Mouse (Mus musculus) right cerebral cortex, postnatal 36 days (tissue): ENCODE data around the gene Aprt.

Experiments
- DNase-seq, 2 experiments: peaks; one replicate each; pipeline ENCODE4 v3.0.0; 2022; ENCODE audit warnings: low spot score in 2 of 2, mixed read lengths in 1 of 2

Aprt gene

DNA sequence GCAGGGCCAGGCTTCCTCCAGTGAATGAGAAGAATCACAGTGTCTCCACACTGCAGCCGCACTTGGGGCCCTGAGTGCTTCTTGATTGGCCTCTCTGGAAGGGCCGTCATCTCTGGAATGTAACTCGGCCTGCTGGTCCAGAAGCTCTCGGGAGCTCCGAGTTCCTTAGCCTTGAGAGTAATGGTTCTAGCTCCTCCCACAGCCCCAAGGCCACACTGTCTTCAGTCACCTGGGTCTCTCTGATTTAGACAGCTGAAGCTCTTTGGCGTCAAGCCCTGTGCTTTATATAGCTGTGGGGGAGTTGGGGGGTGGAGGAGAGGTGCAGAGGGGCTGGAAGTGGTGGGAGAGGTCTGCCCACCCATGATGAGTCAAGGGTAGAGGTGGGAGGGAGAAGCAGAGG, 39.7 kb downstream of the Aprt start:
- DNase-seq, result no peak

DNA sequence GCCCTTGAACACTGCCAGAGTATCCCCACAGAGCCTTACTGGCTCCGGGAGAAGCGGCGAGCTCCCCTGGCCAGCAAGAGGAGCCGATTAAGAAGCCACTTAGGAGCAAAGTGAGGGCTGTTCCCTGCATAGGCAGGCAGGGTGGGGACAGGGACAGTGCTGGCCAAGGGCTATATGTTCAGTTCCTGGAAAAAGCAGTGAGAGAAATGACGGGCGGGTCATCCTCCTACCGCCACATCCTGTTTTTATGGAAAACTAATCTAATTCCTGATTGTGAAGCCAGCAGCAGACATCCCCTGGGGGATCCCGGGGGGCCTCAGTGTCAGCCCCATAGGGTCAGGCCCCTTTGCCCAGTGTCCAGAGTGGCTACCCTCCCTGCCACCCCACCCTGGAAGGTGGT, 45.4 kb downstream of the Aprt start:
- DNase-seq, result no peak

DNA sequence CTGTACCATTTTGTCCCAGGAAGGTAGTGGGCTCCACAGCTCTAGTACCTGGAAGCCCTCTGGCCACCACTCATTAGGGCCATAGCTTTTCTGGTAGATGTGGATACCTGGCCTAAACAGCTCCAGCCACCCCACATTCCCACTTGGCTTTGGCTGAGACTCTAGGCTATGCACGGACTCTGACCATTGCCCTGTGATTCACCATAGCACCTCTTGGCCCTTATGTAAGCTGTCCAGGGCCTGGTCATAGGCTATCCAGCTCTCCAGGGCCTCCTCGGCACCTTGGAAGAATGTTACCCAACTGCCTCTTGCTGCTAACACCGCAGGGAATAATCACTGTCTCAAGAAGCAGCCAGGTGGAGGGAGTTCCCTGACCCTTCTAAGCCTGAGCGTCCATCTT, 47.5 kb downstream of the Aprt start:
- DNase-seq, result no peak

DNA sequence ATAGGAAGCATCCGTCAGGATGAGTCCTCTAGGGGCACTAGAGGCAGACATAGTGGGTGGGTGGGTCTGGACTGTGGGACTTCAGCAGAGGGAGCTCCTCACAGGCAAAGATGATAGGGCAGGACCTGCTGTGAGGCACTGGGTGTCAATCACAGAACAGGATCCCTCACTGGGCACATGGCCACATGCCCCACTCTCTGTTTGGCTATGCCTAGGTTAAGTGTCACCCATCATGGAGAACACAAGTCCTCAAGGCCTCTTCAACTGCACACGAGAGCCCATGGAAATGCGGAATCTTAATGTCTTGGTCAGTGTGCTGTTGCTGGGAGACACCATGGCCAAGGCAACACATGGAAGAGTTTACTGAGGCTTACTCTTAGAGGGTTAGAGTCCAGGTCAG, 48.8 kb downstream of the Aprt start:
- DNase-seq, result no peak

DNA sequence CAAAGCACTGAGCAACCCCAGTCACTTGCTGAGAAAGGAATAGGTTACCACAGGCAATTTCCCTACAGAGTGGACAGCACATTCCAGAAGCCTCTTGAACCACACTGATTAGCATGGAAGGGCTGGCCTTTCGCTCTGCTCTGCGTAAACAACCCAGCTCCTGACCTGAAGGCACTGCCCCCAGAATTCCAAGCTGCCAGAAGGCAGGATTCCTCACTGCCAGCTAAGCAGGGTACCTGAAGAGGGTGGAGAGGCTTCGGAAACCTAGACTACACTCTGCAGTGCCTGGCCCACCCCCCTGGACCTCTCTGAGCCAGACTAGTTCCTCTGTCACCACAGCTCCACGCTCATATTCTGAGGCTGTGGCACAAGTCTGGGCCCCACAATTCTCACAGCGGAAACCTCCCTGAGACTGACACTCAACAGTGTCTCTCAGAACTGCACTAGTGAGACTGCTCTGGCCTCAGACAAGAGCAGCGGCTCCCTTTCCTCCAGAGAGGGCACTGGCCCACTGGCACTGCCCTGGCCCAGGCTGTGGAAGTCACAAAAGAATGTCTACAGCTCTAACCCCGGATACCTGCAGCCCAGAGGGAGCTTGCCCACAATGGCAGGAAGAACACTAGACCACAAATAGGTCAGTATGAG, 50.1 kb downstream of the Aprt start:
- DNase-seq, result no peak

DNA sequence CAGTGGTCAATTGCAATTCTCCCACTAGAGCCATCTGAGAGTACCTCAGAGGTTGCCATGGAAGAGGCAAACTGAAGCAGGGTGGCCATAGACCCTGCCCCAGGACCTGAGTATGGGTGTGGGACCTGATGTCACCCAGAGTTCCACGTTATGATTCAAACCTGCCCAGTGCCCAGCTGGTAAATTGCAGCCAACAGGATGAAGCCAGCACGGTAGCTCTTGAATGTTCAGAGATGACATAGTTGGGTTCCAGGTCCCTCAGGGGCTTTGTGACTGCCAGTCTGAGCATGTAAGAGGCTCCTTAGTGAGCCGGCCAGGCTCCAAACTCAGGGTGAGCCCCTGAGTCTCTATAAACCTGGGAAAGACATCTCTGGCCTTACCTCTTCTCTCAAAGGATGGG, 50.6 kb downstream of the Aprt start:
- no peak for DNase-seq

DNA sequence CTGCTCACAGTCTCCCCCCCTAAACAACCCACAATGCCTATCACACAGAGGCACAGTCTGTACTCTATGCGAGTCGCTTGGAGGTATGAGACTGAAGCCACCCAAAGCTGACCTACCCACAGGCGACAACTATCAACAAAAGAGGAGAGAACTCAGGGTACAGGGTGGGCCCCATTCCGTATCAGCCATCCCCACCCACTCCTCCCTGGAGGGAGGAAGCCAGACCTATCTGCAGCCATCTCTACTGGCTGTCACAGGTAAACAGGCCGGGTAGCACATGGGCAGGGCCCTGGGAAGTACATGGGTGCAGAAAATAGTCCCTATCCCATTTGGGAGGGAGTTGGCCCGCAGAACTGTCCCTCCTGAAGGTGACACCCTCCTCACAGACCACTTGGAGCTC, 51.7 kb downstream of the Aprt start:
- DNase-seq, result no peak
